Mouse (Mus musculus): ENCODE results near the gene Ttyh3.

DNA sequence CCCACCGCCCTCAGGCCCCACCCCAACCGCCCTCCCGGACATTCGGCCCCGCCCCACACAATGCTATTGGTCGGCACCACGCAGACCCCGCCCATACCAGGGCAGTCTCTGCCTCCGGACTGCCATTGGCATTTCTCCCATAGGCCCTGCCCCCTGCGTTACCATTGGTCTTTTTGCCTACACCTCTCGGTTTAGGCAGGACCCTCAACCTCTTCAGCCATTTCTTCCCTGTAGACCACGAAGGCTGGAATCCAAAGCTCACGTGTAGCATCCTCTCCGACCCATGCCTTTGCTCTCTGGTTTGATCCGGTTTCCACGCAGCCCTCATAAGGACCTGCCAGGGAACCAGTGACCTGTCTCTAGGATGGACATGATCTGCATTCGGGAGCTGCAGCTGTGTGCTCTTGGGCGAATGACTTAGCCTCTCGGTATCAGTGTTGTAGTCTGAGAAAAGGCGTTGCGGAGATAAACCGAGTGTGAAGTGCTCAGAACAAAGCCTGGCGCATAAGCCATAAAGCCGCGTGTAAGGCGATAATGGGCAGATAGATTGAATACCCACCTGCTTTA, 353 bp upstream of the Ttyh3 start:
- TF ChIP-seq POLR2A (IDR thresholded peaks at IDR 0.05; ENCODE audit: control insufficient read depth, extremely low read depth, insufficient read depth, low read length, poor library complexity) (peak; percentile 44; the same call in 1 of the 2 replicates), CTCF (IDR thresholded peaks at IDR 0.05; ENCODE audit: borderline replicate concordance, control insufficient read depth, extremely low read depth, insufficient read depth, low read length, poor library complexity) (no peak)

Measured in thymus, adult 2 months (tissue).